In the genomic region with DNA sequence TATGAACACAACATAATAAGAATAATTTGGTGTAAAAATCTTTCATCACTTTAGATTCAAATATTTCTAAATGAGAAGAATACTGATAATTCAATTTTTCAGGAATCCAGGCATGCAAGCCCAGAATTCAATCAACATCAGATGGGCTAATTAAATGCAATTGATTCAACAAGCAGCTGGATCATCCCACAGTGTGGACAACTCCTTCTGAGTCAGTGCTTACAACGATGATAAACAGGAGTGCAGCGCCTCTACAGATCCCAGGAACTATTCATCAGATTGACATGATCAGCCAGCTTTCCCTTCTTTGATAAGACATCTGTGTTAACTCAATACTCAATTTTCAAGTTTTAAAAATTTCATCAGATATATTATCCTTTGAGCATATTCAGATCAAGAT, we compare ENCODE assay signal across 15 mouse cellular contexts.
"Had no signal": no experiment of that assay in that cellular context is flagged by ENCODE, and none has a peak within 500 bp of the region (broad histone marks: within the 10 kb centered on the region; RNA-seq: fewer than 3 reads in every experiment).

No protein-coding gene starts in this region.

- H3K4me1 ChIP-seq: limb, embryonic 10.5 days; liver, embryonic 15.5 days; megakaryocyte, embryonic 14.5 days; midbrain, embryonic 12.5 days had no signal

- H3K27me3 ChIP-seq: liver, embryonic 15.5 days; megakaryocyte, embryonic 14.5 days; midbrain, embryonic 12.5 days had no signal

- H3K9me3 ChIP-seq: limb, embryonic 10.5 days; liver, embryonic 15.5 days; megakaryocyte, embryonic 14.5 days; midbrain, embryonic 12.5 days had no signal

- H3K27ac ChIP-seq: limb, embryonic 10.5 days; liver, embryonic 15.5 days; midbrain, embryonic 12.5 days had no signal

- H3K4me3 ChIP-seq: limb, embryonic 10.5 days; liver, embryonic 15.5 days; megakaryocyte, embryonic 14.5 days; midbrain, embryonic 12.5 days had no signal

- DNase-seq: kidney, adult 8-10 months; kidney, postnatal 25 days; lung, adult 2 months; lung, postnatal 4 days; right cerebral cortex, postnatal 4 days; spleen, adult 18-20 months; thymus, adult 2 months; thymus, postnatal 25 days had no signal

- ATAC-seq: intestine, postnatal 0 days; lung, postnatal 0 days had no signal

- H3K4me2 ChIP-seq: liver, embryonic 11.5 days; liver, embryonic 15.5 days; midbrain, embryonic 12.5 days had no signal

- H3K36me3 ChIP-seq: limb, embryonic 10.5 days; liver, embryonic 15.5 days; midbrain, embryonic 12.5 days had no signal

- H3K9ac ChIP-seq: liver, embryonic 15.5 days; midbrain, embryonic 12.5 days had no signal
